Mouse (Mus musculus) 3134 (cell line): ENCODE results near the gene Brpf3.
A peak's percentile ranks its signal among the peaks of the same experiment; 100 is the strongest.
"Not testable (repeated sequence)": the region's sequence is repeated elsewhere in the genome, so short reads cannot be mapped to it uniquely, and the experiment has no call there.

ENCODE experiments used
- DNase-seq: peaks from one replicate; pipeline ENCODE4 v3.0.0-alpha.2; 2011; ENCODE audit warnings: low spot score; ENCODE audit not compliant: insufficient read length; ENCODE audit errors: extremely low read depth

Gene Brpf3

GRCm38 (mm10) chr17:28825359-28826041 lies 24.6 kb downstream of the Brpf3 start:
- no peak for DNase-seq

GRCm38 (mm10) chr17:28827665-28828231 lies 26.9 kb downstream of the Brpf3 start:
- no peak for DNase-seq

- DNase-seq, result no peak
Observed at GRCm38 (mm10) chr17:28829120-28829519, 28.2 kb downstream of the Brpf3 start.

- no peak for DNase-seq
Observed at GRCm38 (mm10) chr17:28831065-28831464, 30.2 kb downstream of the Brpf3 start.

GRCm38 (mm10) chr17:28832040-28832439 lies 31.1 kb downstream of the Brpf3 start:
- no peak for DNase-seq

GRCm38 (mm10) chr17:28832875-28833274 lies 32.0 kb downstream of the Brpf3 start:
- no peak for DNase-seq

- DNase-seq, result no peak
Observed at GRCm38 (mm10) chr17:28834676-28835075, 33.8 kb downstream of the Brpf3 start.

GRCm38 (mm10) chr17:28837840-28838239 lies 37.0 kb downstream of the Brpf3 start:
- no peak for DNase-seq

- DNase-seq, result not testable (repeated sequence)
Observed at GRCm38 (mm10) chr17:28841947-28842346, 41.1 kb downstream of the Brpf3 start.

- no peak for DNase-seq
Observed at GRCm38 (mm10) chr17:28843665-28844064, 42.8 kb downstream of the Brpf3 start.

GRCm38 (mm10) chr17:28846974-28847617 lies 46.2 kb downstream of the Brpf3 start:
- no peak for DNase-seq

- DNase-seq, result no peak
Observed at GRCm38 (mm10) chr17:28850511-28850910, 49.6 kb downstream of the Brpf3 start.

GRCm38 (mm10) chr17:28854377-28854776 lies 53.5 kb downstream of the Brpf3 start:
- DNase-seq, result no peak

- peak; percentile 53 for DNase-seq
Observed at GRCm38 (mm10) chr17:28855166-28855885, 54.4 kb downstream of the Brpf3 start.

- DNase-seq, result no peak
Observed at GRCm38 (mm10) chr17:28856030-28856429, 55.1 kb downstream of the Brpf3 start.

- no peak for DNase-seq
Observed at GRCm38 (mm10) chr17:28858205-28858604, 57.3 kb downstream of the Brpf3 start, which contains the start of gene Pnpla1. Gene Pnpla1 (plus strand): TSS chr17:28858411.

- no peak for DNase-seq
Observed at GRCm38 (mm10) chr17:28863926-28864325, 63.0 kb downstream of the Brpf3 start.

GRCm38 (mm10) chr17:28864464-28864863 lies 63.6 kb downstream of the Brpf3 start:
- DNase-seq, result no peak

GRCm38 (mm10) chr17:28866921-28867320 lies 66.0 kb downstream of the Brpf3 start:
- no peak for DNase-seq

GRCm38 (mm10) chr17:28867381-28867780 lies 66.5 kb downstream of the Brpf3 start:
- no peak for DNase-seq

GRCm38 (mm10) chr17:28869412-28870110 lies 68.7 kb downstream of the Brpf3 start:
- no peak for DNase-seq
